Comparison of ENCODE assay signal across 8 mouse cellular contexts in the genomic region with DNA sequence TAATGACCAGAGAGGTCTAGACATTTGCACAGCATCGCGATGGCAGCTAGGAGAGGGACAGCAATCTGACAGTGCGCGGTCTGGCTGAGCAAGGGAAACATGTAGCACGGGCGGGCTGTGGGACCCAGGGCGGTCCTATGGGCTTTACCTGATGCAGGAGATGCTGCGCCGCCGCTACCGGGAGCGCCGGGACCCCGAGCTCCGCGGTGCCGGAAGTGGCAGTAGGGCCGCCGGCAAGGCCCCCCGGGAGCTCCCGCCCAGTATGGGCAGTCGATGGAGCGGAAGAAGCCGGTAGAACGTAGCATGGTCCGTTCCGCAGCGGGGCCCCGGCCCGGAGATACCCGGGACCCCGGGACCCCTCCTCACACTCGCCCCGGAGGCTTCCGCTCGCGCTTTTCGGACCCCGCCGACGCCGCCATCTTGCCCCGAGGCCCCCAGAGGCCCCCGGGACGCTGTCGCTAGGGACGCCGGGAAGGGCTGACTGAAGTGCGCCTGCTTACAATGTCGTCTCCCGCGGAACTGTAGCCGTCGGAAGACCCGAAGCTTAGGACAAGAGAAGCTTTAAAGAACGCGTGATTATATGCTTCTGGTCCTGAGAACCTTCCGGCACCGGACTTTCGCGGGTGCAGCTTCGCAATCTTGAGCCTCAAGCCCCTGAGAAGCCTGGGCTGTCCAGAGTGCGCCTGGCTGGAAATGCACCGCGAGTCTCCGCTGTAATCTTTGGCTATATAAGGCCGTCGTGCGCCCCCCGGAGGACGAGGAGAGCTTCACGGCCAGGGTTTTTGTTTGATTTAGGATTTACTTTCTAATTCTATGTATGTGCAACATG. TPM values are rescaled to one million over a fixed set of nuclear protein-coding genes. Genes with fewer than 3 reads are reported as not detected.
A peak's percentile ranks its signal among the peaks of the same experiment; 100 is the strongest.
DNase-seq lines count a peak whose midpoint lies in the region; ATAC-seq and TF ChIP-seq lines count a peak whose summit lies in the region.

A gene (minus strand): TSS at position 445 of the 829 bp plus-strand sequence.

- peak within 1 kb of the TSS; percentile 86 for H3K4me2 ChIP-seq in hindbrain, postnatal 0 days (ENCODE audit: low read depth, low read length)

- peak within 1 kb of the TSS; percentile 98 for H3K9ac ChIP-seq in hindbrain, postnatal 0 days (replicated peaks; ENCODE audit: low read length)

- peak within 1 kb of the TSS; percentile 97 for H3K27ac ChIP-seq in gastrocnemius, adult 2 months
- peak within 1 kb of the TSS; percentile 94 for H3K27ac ChIP-seq in hindbrain, postnatal 0 days
- H3K27ac ChIP-seq in left cerebral cortex, adult 2 months, result peak within 1 kb of the TSS; percentile 100

- peak; percentile 96 for DNase-seq in ZHBTc4 (ENCODE audit: low read depth, low spot score)
- DNase-seq in gastrocnemius, adult 2 months, result peak; percentile 94
- DNase-seq in hindbrain, postnatal 0 days (ENCODE audit: low spot score), result peak; percentile 97
- peak; percentile 90 to 93 for DNase-seq in left cerebral cortex, adult 2 months (ENCODE audit: extremely low spot score in 1 of 2, low spot score in 2 of 2)
- DNase-seq in right cerebral cortex, adult 2 months (ENCODE audit: low spot score in 2 of 2), result peak; percentile 96 to 98
- peak; percentile 94 for DNase-seq in urinary bladder, postnatal 14 days (ENCODE audit: low spot score)

- under 1% methylated on average over 71 of the region's 72 CpGs for WGBS in hindbrain, postnatal 0 days

- no peaks in the 10 kb centered on the region for H3K36me3 ChIP-seq in hindbrain, postnatal 0 days (ENCODE audit: insufficient read depth, low read length)

- peak; percentile 81 for TF ChIP-seq CTCF in gastrocnemius, adult 2 months (IDR thresholded peaks at IDR 0.05)
- TF ChIP-seq CTCF in hindbrain, postnatal 0 days (IDR thresholded peaks at IDR 0.05; ENCODE audit: low read depth), result peak; percentile 86
- peak; percentile 82 for TF ChIP-seq CTCF in left cerebral cortex, adult 2 months (IDR thresholded peaks at IDR 0.05)

- H3K4me3 ChIP-seq in gastrocnemius, adult 2 months, result peak within 1 kb of the TSS; percentile 81
- H3K4me3 ChIP-seq in hindbrain, postnatal 0 days (ENCODE audit: low read length), result peak within 1 kb of the TSS; percentile 100
- H3K4me3 ChIP-seq in left cerebral cortex, adult 2 months, result peak within 1 kb of the TSS; percentile 97

- peak; percentile 82 for ATAC-seq in common myeloid progenitor, adult 5-6 weeks (replicated peaks; ENCODE audit: low read depth, poor library complexity, severe bottlenecking)
- ATAC-seq in hindbrain, postnatal 0 days, result peak; percentile 88
- peak; percentile 87 for ATAC-seq in megakaryocyte, adult 5-6 weeks (ENCODE audit: poor library complexity, severe bottlenecking)

- no peaks in the 10 kb centered on the region for H3K9me3 ChIP-seq in hindbrain, postnatal 0 days (ENCODE audit: low read length)

- no peaks in the 10 kb centered on the region for H3K27me3 ChIP-seq in hindbrain, postnatal 0 days (ENCODE audit: insufficient read depth, low read length)

- H3K4me1 ChIP-seq in hindbrain, postnatal 0 days (ENCODE audit: insufficient read depth, low read length), result peaks cover 9% of the 10 kb centered on the region

- intact Hi-C loops in gastrocnemius, adult 2 months (cut with DNase I), result no loop called here
- intact Hi-C loops in left cerebral cortex, adult 2 months (cut with DNase I), result no loop called here

RNA-seq across cellular contexts. Expression of the gene that starts here (rescaled TPM):
- total RNA-seq in common myeloid progenitor, adult 5-6 weeks (2017), result 12.3 and 19.2 TPM in 2 replicates
- total RNA-seq in gastrocnemius, adult 2 months (2021), result 10 to 100 TPM in 1 of 2 experiments, 1 to 10 TPM in 1; 9.8 to 10.4 TPM
- 47.2 and 51.0 TPM in 2 replicates for total RNA-seq in hindbrain, postnatal 0 days (2014; rRNA removed)
- 25.1 and 27.6 TPM in 2 replicates for polyA plus RNA-seq in hindbrain, postnatal 0 days (2015; fragmentation: Nextera tagmentation; extraction: Ambion mirVana)
- 10 to 100 TPM; 46.5 to 51.3 TPM for total RNA-seq in left cerebral cortex, adult 2 months (2021)
- 35.9 and 41.5 TPM in 2 replicates for total RNA-seq in megakaryocyte, adult 5-6 weeks (2015)
- 19.4 and 19.9 TPM in 2 replicates for total RNA-seq in megakaryocyte, adult 5-6 weeks (2017)

Comparison
In these comparisons a context has a peak if more than half of its experiments do, and no peak if none do; other contexts are left out.
1. Peak in every context shown above with its lines: DNase-seq, ATAC-seq, H3K4me3 ChIP-seq and H3K27ac ChIP-seq.